Mouse (Mus musculus) lung, adult 2 months (tissue): ENCODE results near the gene Rbm24.

ENCODE experiments used
- CTCF ChIP-seq: fragments of 200-500 bp; IDR thresholded peaks from 2 replicates; pipeline ENCODE4 v1.5.1; 2011; ENCODE audit warnings: mild to moderate bottlenecking, low read length, control low read depth; ENCODE audit not compliant: insufficient read depth
- POLR2A ChIP-seq: fragments of 200-500 bp; IDR thresholded peaks from 2 replicates; pipeline ENCODE4 v1.6.1; 2011; ENCODE audit warnings: low read depth, mild to moderate bottlenecking, control low read depth, low read length, borderline replicate concordance; ENCODE audit errors: extremely low read depth

GRCm38 (mm10) chr13:46423805-46424204 is 5.6 kb downstream of the Rbm24 start:
- TF ChIP-seq CTCF = no peak
- TF ChIP-seq POLR2A = no peak
